29 mouse cellular contexts compared by ENCODE assay signal in the genomic region with DNA sequence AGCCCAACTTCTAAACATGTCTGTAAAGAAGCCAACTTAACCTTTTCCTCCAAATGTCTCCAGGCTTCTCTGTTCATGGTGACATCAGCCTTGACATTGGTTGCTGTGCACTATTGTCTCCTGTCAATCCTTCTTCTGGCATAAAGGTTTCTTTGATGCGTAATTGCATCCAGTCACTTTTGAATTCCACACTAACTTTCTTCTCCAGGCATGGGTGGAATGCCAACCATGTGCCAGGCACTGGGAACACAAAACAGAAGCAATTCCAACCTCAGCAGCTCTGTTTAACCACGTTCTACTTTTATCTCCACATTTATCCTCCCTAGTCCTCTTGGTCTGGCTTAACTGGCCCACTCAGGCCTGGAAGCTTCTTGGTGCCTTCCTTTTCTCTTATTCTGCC. TPM values are rescaled to one million over a fixed set of nuclear protein-coding genes. Genes with fewer than 3 reads are reported as not detected.
DNase-seq lines count a peak whose midpoint lies in the region; ATAC-seq and TF ChIP-seq lines count a peak whose summit lies in the region.
"Had no signal": no experiment of that assay in that cellular context is flagged by ENCODE, and none has a peak within 500 bp of the region (broad histone marks: within the 10 kb centered on the region; RNA-seq: fewer than 3 reads in every experiment).

No protein-coding gene starts in this region.

- H3K4me3 ChIP-seq in forebrain, embryonic 11.5 days (ENCODE audit: low read depth, low read length): no peak overlapping the region
- no peak overlapping the region for H3K4me3 ChIP-seq in forebrain, embryonic 14.5 days (ENCODE audit: low read depth, low read length)
- no peak overlapping the region for H3K4me3 ChIP-seq in heart, embryonic 15.5 days
- H3K4me3 ChIP-seq in kidney, adult 2 months (ENCODE audit: insufficient read depth, low read depth, low read length): no peak overlapping the region
- no peak overlapping the region for H3K4me3 ChIP-seq in myocyte
- H3K4me3 ChIP-seq: embryonic facial prominence, embryonic 12.5 days; hindbrain, embryonic 15.5 days; kidney, embryonic 15.5 days; neural tube, embryonic 12.5 days had no signal

- H3ac ChIP-seq in myocyte (ENCODE audit: control insufficient read depth, insufficient read length): no peak overlapping the region

- no peak for TF ChIP-seq CTCF in kidney, adult 2 months (conservative IDR thresholded peaks at IDR 0.05; ENCODE audit: insufficient read depth, insufficient read length, low read depth, low read length)

- no peaks in the 10 kb centered on the region; the same call in 1 of the 2 replicates for H3K36me3 ChIP-seq in forebrain, embryonic 11.5 days (ENCODE audit: control insufficient read depth, insufficient read depth, low read length)
- H3K36me3 ChIP-seq in forebrain, embryonic 14.5 days (ENCODE audit: control insufficient read depth, insufficient read depth, low read length): peaks cover 32% of the 10 kb centered on the region
- H3K36me3 ChIP-seq in heart, embryonic 15.5 days: peaks cover 5% of the 10 kb centered on the region
- H3K36me3 ChIP-seq in kidney, adult 2 months (ENCODE audit: control insufficient read depth, insufficient read depth, low read length): no peaks in the 10 kb centered on the region
- peaks cover 18% of the 10 kb centered on the region for H3K36me3 ChIP-seq in myocyte (ENCODE audit: control insufficient read depth, insufficient read depth)

- no peak for TF ChIP-seq POLR2A in kidney, adult 2 months (IDR thresholded peaks at IDR 0.05; ENCODE audit: low read depth, low read length)
- no peak for TF ChIP-seq POLR2A in myocyte (IDR thresholded peaks at IDR 0.05; ENCODE audit: insufficient read length, low read depth)

- H3K79me2 ChIP-seq in myocyte (ENCODE audit: control insufficient read depth, insufficient read depth): peaks cover 94% of the 10 kb centered on the region

- no peak for ATAC-seq in forebrain, embryonic 11.5 days (replicated peaks; ENCODE audit: low FRiP score)
- no peak for ATAC-seq in forebrain, embryonic 14.5 days
- ATAC-seq in heart, embryonic 15.5 days (replicated peaks; ENCODE audit: insufficient number of reproducible peaks, insufficient read depth, low FRiP score, low read depth): no peak
- ATAC-seq: forebrain, embryonic 16.5 days; inflammation-experienced regulatory T-cells, adult 6 months had no signal

- H3K27ac ChIP-seq in forebrain, embryonic 11.5 days (ENCODE audit: low read depth, low read length): no peak overlapping the region
- H3K27ac ChIP-seq in forebrain, embryonic 14.5 days (ENCODE audit: low read depth, low read length): no peak overlapping the region
- H3K27ac ChIP-seq in heart, embryonic 15.5 days: peak overlapping the region; percentile 28; the same call in 1 of the 2 replicates
- peak overlapping the region; percentile 63 for H3K27ac ChIP-seq in kidney, adult 2 months (ENCODE audit: insufficient read depth, low read depth, low read length)
- H3K27ac ChIP-seq: embryonic facial prominence, embryonic 12.5 days; hindbrain, embryonic 15.5 days; kidney, embryonic 15.5 days; liver, embryonic 14.5 days; macrophage; neural tube, embryonic 12.5 days had no signal

- 89% methylated on average over 2 of the region's 2 CpGs for WGBS in forebrain, embryonic 11.5 days
- WGBS in forebrain, embryonic 14.5 days: 82% methylated on average over 2 of the region's 2 CpGs
- WGBS in heart, embryonic 15.5 days: 40% methylated on average over 2 of the region's 2 CpGs
- 38% methylated on average over 2 of the region's 2 CpGs for WGBS in kidney, adult 2 months

- H3K9me3 ChIP-seq in forebrain, embryonic 11.5 days (ENCODE audit: control insufficient read depth, low read length): no peaks in the 10 kb centered on the region
- no peaks in the 10 kb centered on the region for H3K9me3 ChIP-seq in forebrain, embryonic 14.5 days (replicated peaks; ENCODE audit: control insufficient read depth, low read length)
- no peaks in the 10 kb centered on the region for H3K9me3 ChIP-seq in heart, embryonic 15.5 days (replicated peaks)
- H3K9me3 ChIP-seq: embryonic facial prominence, embryonic 12.5 days; hindbrain, embryonic 15.5 days; kidney, embryonic 15.5 days; neural tube, embryonic 12.5 days had no signal

- no peaks in the 10 kb centered on the region for H3K27me3 ChIP-seq in forebrain, embryonic 11.5 days (ENCODE audit: control insufficient read depth, insufficient read depth, low read length)
- H3K27me3 ChIP-seq in forebrain, embryonic 14.5 days (replicated peaks; ENCODE audit: control insufficient read depth, insufficient read depth, low read length): no peaks in the 10 kb centered on the region
- no peaks in the 10 kb centered on the region for H3K27me3 ChIP-seq in heart, embryonic 15.5 days
- no peaks in the 10 kb centered on the region for H3K27me3 ChIP-seq in kidney, adult 2 months (replicated peaks; ENCODE audit: control insufficient read depth, insufficient read depth, low read length)
- H3K27me3 ChIP-seq in myocyte (ENCODE audit: control insufficient read depth, insufficient read depth, insufficient read length): no peaks in the 10 kb centered on the region
- H3K27me3 ChIP-seq: CH12.LX; embryonic facial prominence, embryonic 12.5 days; hindbrain, embryonic 15.5 days; kidney, embryonic 15.5 days; neural tube, embryonic 12.5 days had no signal

- peaks cover 11% of the 10 kb centered on the region for H3K4me1 ChIP-seq in forebrain, embryonic 11.5 days (replicated peaks; ENCODE audit: control insufficient read depth, insufficient read depth, low read length)
- H3K4me1 ChIP-seq in forebrain, embryonic 14.5 days (ENCODE audit: control insufficient read depth, insufficient read depth, low read length): peaks cover 15% of the 10 kb centered on the region
- peaks cover 48% of the 10 kb centered on the region for H3K4me1 ChIP-seq in heart, embryonic 15.5 days (replicated peaks)
- H3K4me1 ChIP-seq in kidney, adult 2 months (ENCODE audit: control insufficient read depth, insufficient read depth, low read length): peaks cover 53% of the 10 kb centered on the region

- H3K9ac ChIP-seq in forebrain, embryonic 11.5 days (ENCODE audit: low read length): no peak overlapping the region
- H3K9ac ChIP-seq in forebrain, embryonic 14.5 days (ENCODE audit: low read length): no peak overlapping the region
- H3K9ac ChIP-seq in heart, embryonic 15.5 days: no peak overlapping the region
- H3K9ac ChIP-seq: embryonic facial prominence, embryonic 12.5 days; hindbrain, embryonic 15.5 days; kidney, embryonic 15.5 days; liver, embryonic 14.5 days; neural tube, embryonic 12.5 days had no signal

- H3K4me2 ChIP-seq in forebrain, embryonic 11.5 days (ENCODE audit: low read depth, low read length, severe bottlenecking): no peak overlapping the region
- H3K4me2 ChIP-seq in forebrain, embryonic 14.5 days (ENCODE audit: low read length): no peak overlapping the region
- no peak overlapping the region for H3K4me2 ChIP-seq in heart, embryonic 15.5 days
- H3K4me2 ChIP-seq in myocyte (ENCODE audit: low read depth): peak overlapping the region; percentile 7
- H3K4me2 ChIP-seq: embryonic facial prominence, embryonic 12.5 days; hindbrain, embryonic 15.5 days; kidney, embryonic 15.5 days; neural tube, embryonic 12.5 days had no signal

- DNase-seq in forebrain, embryonic 11.5 days (ENCODE audit: low spot score): peak; percentile 28
- no peak for DNase-seq in forebrain, embryonic 14.5 days (ENCODE audit: low spot score)
- DNase-seq in heart, postnatal 4 days: no peak
- peak; percentile 26 for DNase-seq in kidney, adult 2 months
- DNase-seq in kidney, postnatal 4 days: no peak
- DNase-seq: adrenal gland, adult 8-10 months; cerebellum, adult 8-10 months; embryo, embryonic 11 days; kidney, adult 11 months; kidney, postnatal 25 days; layer of hippocampus, postnatal 36 days; left cerebral cortex, postnatal 4 days; lung, adult 2 months; lung, postnatal 10 days; midbrain, embryonic 14.5 days; right cerebral cortex, adult 18-20 months; spleen, adult 18-20 months; thymus, postnatal 14 days had no signal

TF ChIP-seq in myocyte, 11 proteins besides CTCF, POLR2A, EP300 and RAD21:
- TF ChIP-seq USF1 (IDR thresholded peaks at IDR 0.05; ENCODE audit: low read depth) (no peak), MAX (IDR thresholded peaks at IDR 0.05; ENCODE audit: low read depth) (no peak), TCF12 (IDR thresholded peaks at IDR 0.05; ENCODE audit: insufficient read depth, poor library complexity, severe bottlenecking) (no peak), MYOG (IDR thresholded peaks at IDR 0.05; ENCODE audit: control insufficient read depth in 1 of 3, insufficient read depth in 1 of 3, insufficient read length in 2 of 3, low read depth in 2 of 3) (no peak), MYOD1 (IDR thresholded peaks at IDR 0.05; ENCODE audit: control insufficient read depth in 1 of 3, insufficient read length in 2 of 3, low read depth in 2 of 3) (no peak), E2F4 (IDR thresholded peaks at IDR 0.05; ENCODE audit: insufficient read depth) (no peak)

RNA-seq across cellular contexts. Expression of gene Ccl25, which starts 4.0 kb away (rescaled TPM):
- polyA plus RNA-seq in forebrain, embryonic 11.5 days (2014; fragmentation: Nextera tagmentation; extraction: Ambion mirVana): 23.7 and 24.6 TPM in 2 replicates
- polyA plus RNA-seq in forebrain, embryonic 14.5 days (2014; fragmentation: Nextera tagmentation; extraction: Ambion mirVana): 12.2 and 16.3 TPM in 2 replicates
- 15.7 and 63.4 TPM in 2 replicates for polyA plus RNA-seq in heart, embryonic 15.5 days (2015; fragmentation: Nextera tagmentation; extraction: Ambion mirVana)
- total RNA-seq in heart, postnatal 4 days (2021): 10 to 100 TPM in 1 of 2 experiments, 1 to 10 TPM in 1; 8.2 to 10.3 TPM
- polyA plus RNA-seq in kidney, adult 2 months (2012; rRNA removed): 4.9 and 5.2 TPM in 2 replicates
- 6.7 TPM for polyA plus RNA-seq in myocyte (2012; fragmentation: generic; extraction: Trizol)

RNA-seq across cellular contexts. Expression of gene Elavl1, which starts 4.2 kb away (rescaled TPM):
- polyA plus RNA-seq in forebrain, embryonic 11.5 days (2014; fragmentation: Nextera tagmentation; extraction: Ambion mirVana): 371 and 394 TPM in 2 replicates
- 134 and 153 TPM in 2 replicates for polyA plus RNA-seq in forebrain, embryonic 14.5 days (2014; fragmentation: Nextera tagmentation; extraction: Ambion mirVana)
- 160 and 165 TPM in 2 replicates for polyA plus RNA-seq in heart, embryonic 15.5 days (2015; fragmentation: Nextera tagmentation; extraction: Ambion mirVana)
- total RNA-seq in heart, postnatal 4 days (2021): 10 to 100 TPM; 95.8 to 96.1 TPM
- polyA plus RNA-seq in kidney, adult 2 months (2012; rRNA removed): 26.4 and 35.9 TPM in 2 replicates
- 44.2 TPM for polyA plus RNA-seq in myocyte (2012; fragmentation: generic; extraction: Trizol)

RNA-seq across cellular contexts. Expression of gene Timm44, which starts 45.3 kb away (rescaled TPM):
- 67.0 and 75.3 TPM in 2 replicates for polyA plus RNA-seq in forebrain, embryonic 11.5 days (2014; fragmentation: Nextera tagmentation; extraction: Ambion mirVana)
- 49.9 and 51.3 TPM in 2 replicates for polyA plus RNA-seq in forebrain, embryonic 14.5 days (2014; fragmentation: Nextera tagmentation; extraction: Ambion mirVana)
- polyA plus RNA-seq in heart, embryonic 15.5 days (2015; fragmentation: Nextera tagmentation; extraction: Ambion mirVana): 59.5 and 60.2 TPM in 2 replicates
- 100 to 1,000 TPM; 107 to 112 TPM for total RNA-seq in heart, postnatal 4 days (2021)
- polyA plus RNA-seq in kidney, adult 2 months (2012; rRNA removed): 88.1 and 91.9 TPM in 2 replicates
- 45.6 TPM for polyA plus RNA-seq in myocyte (2012; fragmentation: generic; extraction: Trizol)

Comparison
In these comparisons a context has a peak if more than half of its experiments do, and no peak if none do; other contexts are left out.
1. DNase-seq: peak in forebrain, embryonic 11.5 days (single experiment) and kidney, adult 2 months (single experiment); none in forebrain, embryonic 14.5 days (single experiment), heart, postnatal 4 days (single experiment) and kidney, postnatal 4 days (0 of 2).
2. H3K27ac ChIP-seq: peak in heart, embryonic 15.5 days (single experiment) and kidney, adult 2 months (single experiment); none in forebrain, embryonic 11.5 days (single experiment) and forebrain, embryonic 14.5 days (single experiment).